Comparison of ENCODE assay signal across 8 mouse cellular contexts in genomic region chr8:56551361-56551852, GRCm38 (mm10). TPM values are rescaled to one million over a fixed set of nuclear protein-coding genes. Genes with fewer than 3 reads are reported as not detected.
DNase-seq lines count a peak whose midpoint lies in the region; ATAC-seq and TF ChIP-seq lines count a peak whose summit lies in the region.

No protein-coding gene starts in this region.

- peak overlapping the region; percentile 69 for H3K9ac ChIP-seq in embryonic facial prominence, embryonic 15.5 days
- H3K9ac ChIP-seq in limb, embryonic 14.5 days (ENCODE audit: low read depth, low read length, severe bottlenecking), result peak overlapping the region; percentile 86
- peak overlapping the region; percentile 69 for H3K9ac ChIP-seq in midbrain, postnatal 0 days (replicated peaks; ENCODE audit: low read length, poor library complexity, severe bottlenecking)

- TF ChIP-seq POLR2A in bone marrow, adult 2 months (IDR thresholded peaks at IDR 0.05; ENCODE audit: borderline replicate concordance, control insufficient read depth, low read depth, low read length), result 0 out of 2 replicates have a peak, but pooled peaks have one; percentile 2
- TF ChIP-seq POLR2A in limb, embryonic 14.5 days (IDR thresholded peaks at IDR 0.05; ENCODE audit: borderline replicate concordance, extremely low read depth, insufficient read depth, insufficient read length), result no peak

- H3K27ac ChIP-seq in bone marrow, adult 2 months (ENCODE audit: control insufficient read depth, insufficient read depth, low read depth, low read length, poor library complexity), result peak overlapping the region; percentile 81
- H3K27ac ChIP-seq in embryonic facial prominence, embryonic 15.5 days (replicated peaks), result peak overlapping the region; percentile 93
- peak overlapping the region; percentile 91 for H3K27ac ChIP-seq in limb, embryonic 14.5 days (replicated peaks; ENCODE audit: low read depth, low read length)
- H3K27ac ChIP-seq in midbrain, postnatal 0 days (ENCODE audit: low read depth, low read length), result peak overlapping the region; percentile 86

- no peaks in the 10 kb centered on the region for H3K27me3 ChIP-seq in embryonic facial prominence, embryonic 15.5 days
- no peaks in the 10 kb centered on the region for H3K27me3 ChIP-seq in limb, embryonic 14.5 days (ENCODE audit: control insufficient read depth, insufficient read depth, low read length)
- no peaks in the 10 kb centered on the region for H3K27me3 ChIP-seq in midbrain, postnatal 0 days (ENCODE audit: insufficient read depth, low read length)

- peak; percentile 97 for ATAC-seq in embryonic facial prominence, embryonic 15.5 days (ENCODE audit: insufficient number of reproducible peaks, low FRiP score, low TSS enrichment, low read depth)
- peak; percentile 96 for ATAC-seq in limb, embryonic 14.5 days (ENCODE audit: low FRiP score, low read depth)
- peak; percentile 98 for ATAC-seq in midbrain, postnatal 0 days (ENCODE audit: low FRiP score)

- peaks cover 1% of the 10 kb centered on the region; the same call in 1 of the 2 replicates for H3K4me1 ChIP-seq in bone marrow, adult 2 months (ENCODE audit: control insufficient read depth, insufficient read depth, low read length)
- peaks cover 11% of the 10 kb centered on the region; the same call in 1 of the 2 replicates for H3K4me1 ChIP-seq in embryonic facial prominence, embryonic 15.5 days
- H3K4me1 ChIP-seq in limb, embryonic 14.5 days (ENCODE audit: control insufficient read depth, insufficient read depth, low read length), result 0 out of 2 replicates have a peak, but pooled peaks cover 6% of the 10 kb centered on the region
- no peaks in the 10 kb centered on the region for H3K4me1 ChIP-seq in midbrain, postnatal 0 days (ENCODE audit: insufficient read depth, low read length)

- DNase-seq in A20 (ENCODE audit: low read depth, low spot score), result peak; percentile 93
- peak; percentile 96 for DNase-seq in heart, adult 8-10 months (ENCODE audit: low spot score)
- DNase-seq in kidney, adult 9 months, result peak; percentile 96
- peak; percentile 96 for DNase-seq in limb, embryonic 14.5 days (ENCODE audit: low spot score)
- DNase-seq in midbrain, postnatal 0 days (ENCODE audit: low spot score), result peak; percentile 97
- peak; percentile 85 to 88 for DNase-seq in spleen, postnatal 4 days (ENCODE audit: low spot score in 2 of 2)

- peak overlapping the region; percentile 98 for H3K4me3 ChIP-seq in bone marrow, adult 2 months (replicated peaks; ENCODE audit: control insufficient read depth, low read depth, low read length)
- H3K4me3 ChIP-seq in embryonic facial prominence, embryonic 15.5 days (replicated peaks), result peak overlapping the region; percentile 98
- peak overlapping the region; percentile 98 for H3K4me3 ChIP-seq in limb, embryonic 14.5 days (replicated peaks; ENCODE audit: low read length)
- H3K4me3 ChIP-seq in midbrain, postnatal 0 days (ENCODE audit: low read depth, low read length), result peak overlapping the region; percentile 85

- H3K9me3 ChIP-seq in embryonic facial prominence, embryonic 15.5 days (replicated peaks), result no peaks in the 10 kb centered on the region
- no peaks in the 10 kb centered on the region for H3K9me3 ChIP-seq in limb, embryonic 14.5 days (ENCODE audit: control insufficient read depth, low read length)
- H3K9me3 ChIP-seq in midbrain, postnatal 0 days (ENCODE audit: low read length), result no peaks in the 10 kb centered on the region

- TF ChIP-seq CTCF in bone marrow, adult 2 months (IDR thresholded peaks at IDR 0.05; ENCODE audit: control insufficient read depth, insufficient read depth, low read length), result no peak
- no peak for TF ChIP-seq CTCF in midbrain, postnatal 0 days (IDR thresholded peaks at IDR 0.05)

- H3K4me2 ChIP-seq in embryonic facial prominence, embryonic 15.5 days (replicated peaks), result peak overlapping the region; percentile 51
- H3K4me2 ChIP-seq in limb, embryonic 14.5 days (replicated peaks; ENCODE audit: low read depth, low read length, severe bottlenecking), result peak overlapping the region; percentile 60
- peak overlapping the region; percentile 63 for H3K4me2 ChIP-seq in midbrain, postnatal 0 days (ENCODE audit: low read depth, low read length, poor library complexity, severe bottlenecking)

- under 1% methylated on average over 28 of the region's 28 CpGs for WGBS in bone marrow, adult 2 months
- WGBS in embryonic facial prominence, embryonic 15.5 days, result under 1% methylated on average over 28 of the region's 28 CpGs
- WGBS in limb, embryonic 14.5 days, result 0% methylated on average over 28 of the region's 28 CpGs
- WGBS in midbrain, postnatal 0 days, result under 1% methylated on average over 28 of the region's 28 CpGs

- H3K36me3 ChIP-seq in embryonic facial prominence, embryonic 15.5 days, result no peaks in the 10 kb centered on the region
- no peaks in the 10 kb centered on the region; the same call in 1 of the 2 replicates for H3K36me3 ChIP-seq in limb, embryonic 14.5 days (ENCODE audit: control insufficient read depth, insufficient read depth, low read length)
- H3K36me3 ChIP-seq in midbrain, postnatal 0 days (ENCODE audit: insufficient read depth, low read length), result no peaks in the 10 kb centered on the region

RNA-seq across cellular contexts. Expression of gene Fbxo8, which starts 0.5 kb away (rescaled TPM):
- polyA plus RNA-seq in bone marrow, adult 2 months (2011; ENCODE audit: insufficient read depth, insufficient read length, low replicate concordance, missing spikeins), result 11.2 and 15.8 TPM in 2 replicates
- 38.9 and 40.2 TPM in 2 replicates for polyA plus RNA-seq in embryonic facial prominence, embryonic 15.5 days (2015; fragmentation: Nextera tagmentation; extraction: Ambion mirVana)
- total RNA-seq in heart, adult 8-10 months (2022), result 10 to 100 TPM; 52.0 to 63.1 (median 59.0) TPM
- 17.0 and 21.1 TPM in 2 replicates for polyA plus RNA-seq in limb, embryonic 14.5 days (2012; rRNA removed)
- 41.8 and 47.8 TPM in 2 replicates for polyA plus RNA-seq in limb, embryonic 14.5 days (2014; fragmentation: Nextera tagmentation; extraction: Ambion mirVana)
- 18.2 and 20.7 TPM in 2 replicates for total RNA-seq in midbrain, postnatal 0 days (2014; rRNA removed)
- polyA plus RNA-seq in midbrain, postnatal 0 days (2015; fragmentation: Nextera tagmentation; extraction: Ambion mirVana), result 36.2 and 39.6 TPM in 2 replicates

RNA-seq across cellular contexts. Expression of gene Cep44, which starts 0.6 kb away (rescaled TPM):
- 17.4 and 23.3 TPM in 2 replicates for polyA plus RNA-seq in bone marrow, adult 2 months (2011; ENCODE audit: insufficient read depth, insufficient read length, low replicate concordance, missing spikeins)
- polyA plus RNA-seq in embryonic facial prominence, embryonic 15.5 days (2015; fragmentation: Nextera tagmentation; extraction: Ambion mirVana), result 32.7 and 36.8 TPM in 2 replicates
- 10 to 100 TPM; 10.8 to 13.4 (median 11.8) TPM for total RNA-seq in heart, adult 8-10 months (2022)
- 36.0 and 38.4 TPM in 2 replicates for polyA plus RNA-seq in limb, embryonic 14.5 days (2012; rRNA removed)
- polyA plus RNA-seq in limb, embryonic 14.5 days (2014; fragmentation: Nextera tagmentation; extraction: Ambion mirVana), result 32.5 and 37.3 TPM in 2 replicates
- total RNA-seq in midbrain, postnatal 0 days (2014; rRNA removed), result 29.3 and 29.7 TPM in 2 replicates
- 19.0 and 21.1 TPM in 2 replicates for polyA plus RNA-seq in midbrain, postnatal 0 days (2015; fragmentation: Nextera tagmentation; extraction: Ambion mirVana)

Comparison
In these comparisons a context has a peak if more than half of its experiments do, and no peak if none do; other contexts are left out.
1. Peak in every context shown above with its lines: DNase-seq, ATAC-seq, H3K4me3 ChIP-seq and H3K27ac ChIP-seq.